Mouse (Mus musculus) embryonic facial prominence, embryonic 14.5 days (tissue): ENCODE data around the gene 4930519P11Rik. TPM values are rescaled to one million over a fixed set of nuclear protein-coding genes. Genes with fewer than 3 reads are reported as not detected.

ENCODE experiments used
- ATAC-seq: fragments of 200-750 bp; cut with Nextera tagmentation; 2 replicates; pipeline ENCODE4 v1.8.0; 2017; ENCODE audit warnings: low read depth, moderate number of reproducible peaks, moderate TSS enrichment
- DNase-seq: peaks from one replicate; pipeline ENCODE4 v3.0.0-alpha.2; 2015; ENCODE audit warnings: low spot score
- H3K27ac ChIP-seq: fragments of 300-500 bp; sonication (generic); replicated peaks from 2 replicates; pipeline ENCODE4 v1.5.1; 2014; ENCODE audit warnings: low read depth, mild to moderate bottlenecking, low read length, moderate library complexity
- H3K27me3 ChIP-seq: fragments of 300-500 bp; sonication (generic); replicated peaks from 2 replicates; pipeline ENCODE4 v1.6.1; 2014; ENCODE audit warnings: low read length; ENCODE audit not compliant: control insufficient read depth, insufficient read depth
- H3K36me3 ChIP-seq: fragments of 300-500 bp; sonication (generic); 2 replicates; pipeline ENCODE4 v1.6.1; 2014; ENCODE audit warnings: low read length, mixed read lengths; ENCODE audit not compliant: control insufficient read depth, insufficient read depth
- H3K4me1 ChIP-seq: fragments of 300-500 bp; sonication (generic); 2 replicates; pipeline ENCODE4 v1.6.1; 2014; ENCODE audit warnings: antibody characterized with exemption, low read length; ENCODE audit not compliant: control insufficient read depth, insufficient read depth
- H3K4me2 ChIP-seq: fragments of 300-500 bp; sonication (generic); 2 replicates; pipeline ENCODE4 v1.6.1; 2014; ENCODE audit warnings: low read depth, mild to moderate bottlenecking, low read length, moderate library complexity, mixed read lengths
- H3K4me3 ChIP-seq: fragments of 300-500 bp; sonication (generic); 2 replicates; pipeline ENCODE4 v1.5.1; 2014; ENCODE audit warnings: low read depth, mild to moderate bottlenecking, low read length
- H3K9ac ChIP-seq: fragments of 300-500 bp; sonication (generic); 2 replicates; pipeline ENCODE4 v1.6.1; 2014; ENCODE audit warnings: low read depth, mild to moderate bottlenecking, low read length, moderate library complexity, mixed read lengths
- H3K9me3 ChIP-seq: fragments of 300-500 bp; sonication (generic); 2 replicates; pipeline ENCODE4 v1.6.1; 2016; ENCODE audit warnings: low read length; ENCODE audit not compliant: control insufficient read depth
- WGBS: fragments of 180-500 bp; shearing (Covaris S2); extraction: QIAGEN DNeasy Blood & Tissue Kit; methylation state at CpG from one replicate; pipeline ENCODE4 v1.1.7; 2014; 5-methylcytosine and 5-hydroxymethylcytosine counted together
- polyA plus RNA-seq: library from polyadenylated mRNA; unstranded; fragments of >200 nt; fragmentation: Nextera tagmentation; extraction: Ambion mirVana; gene quantifications from 2 replicates; pipeline ENCODE4 v1.2.1, GENCODE M21; 2014

The 4930519P11Rik gene
- polyA plus RNA-seq, 1 experiment from 2014 or later: not detected

- Histone ChIP-seq H3K27me3 (no peaks in the 10 kb centered on the region), H3K36me3 (peaks cover 12% of the 10 kb centered on the region; the same call in 1 of the 2 replicates), H3K4me3 (no peak overlapping the region), H3K4me1 (0 out of 2 replicates have a peak, but pooled peaks cover 12% of the 10 kb centered on the region), H3K27ac (no peak overlapping the region; the same call in 1 of the 2 replicates), H3K9me3 (no peaks in the 10 kb centered on the region), H3K9ac (no peak overlapping the region), H3K4me2 (no peak overlapping the region)
- WGBS: 53% methylated on average over 15 of the region's 15 CpGs
- peak; percentile 81 for ATAC-seq
- DNase-seq: peak; percentile 86
These were observed 29.0 kb downstream of the 4930519P11Rik start for GRCm38 (mm10) chr2:154583906-154584872.

GRCm38 (mm10) chr2:154581421-154581820, 31.8 kb downstream of the 4930519P11Rik start:
- Histone ChIP-seq H3K4me2 (no peak overlapping the region), H3K27ac (no peak overlapping the region), H3K27me3 (no peaks in the 10 kb centered on the region), H3K9ac (no peak overlapping the region), H3K9me3 (no peaks in the 10 kb centered on the region), H3K4me1 (0 out of 2 replicates have a peak, but pooled peaks cover 12% of the 10 kb centered on the region), H3K4me3 (no peak overlapping the region), H3K36me3 (peaks cover under 1% of the 10 kb centered on the region; the same call in 1 of the 2 replicates)
- WGBS: 96% methylated on average over 1 of the region's 1 CpGs
- DNase-seq (no peak), ATAC-seq (no peak)

GRCm38 (mm10) chr2:154580586-154580985, 32.7 kb downstream of the 4930519P11Rik start:
- H3K9ac ChIP-seq: no peak overlapping the region
- no peaks in the 10 kb centered on the region for H3K27me3 ChIP-seq
- H3K4me1 ChIP-seq: 0 out of 2 replicates have a peak, but pooled peaks cover 12% of the 10 kb centered on the region
- ATAC-seq: no peak
- 80% methylated on average over 8 of the region's 8 CpGs for WGBS
- DNase-seq: no peak
- no peak overlapping the region for H3K4me2 ChIP-seq
- no peak overlapping the region for H3K4me3 ChIP-seq
- H3K36me3 ChIP-seq: no peaks in the 10 kb centered on the region
- no peaks in the 10 kb centered on the region for H3K9me3 ChIP-seq
- H3K27ac ChIP-seq: no peak overlapping the region

GRCm38 (mm10) chr2:154577744-154578067, 35.5 kb downstream of the 4930519P11Rik start:
- Histone ChIP-seq H3K9ac (no peak overlapping the region), H3K27me3 (no peaks in the 10 kb centered on the region)
- no peak for ATAC-seq

DNA sequence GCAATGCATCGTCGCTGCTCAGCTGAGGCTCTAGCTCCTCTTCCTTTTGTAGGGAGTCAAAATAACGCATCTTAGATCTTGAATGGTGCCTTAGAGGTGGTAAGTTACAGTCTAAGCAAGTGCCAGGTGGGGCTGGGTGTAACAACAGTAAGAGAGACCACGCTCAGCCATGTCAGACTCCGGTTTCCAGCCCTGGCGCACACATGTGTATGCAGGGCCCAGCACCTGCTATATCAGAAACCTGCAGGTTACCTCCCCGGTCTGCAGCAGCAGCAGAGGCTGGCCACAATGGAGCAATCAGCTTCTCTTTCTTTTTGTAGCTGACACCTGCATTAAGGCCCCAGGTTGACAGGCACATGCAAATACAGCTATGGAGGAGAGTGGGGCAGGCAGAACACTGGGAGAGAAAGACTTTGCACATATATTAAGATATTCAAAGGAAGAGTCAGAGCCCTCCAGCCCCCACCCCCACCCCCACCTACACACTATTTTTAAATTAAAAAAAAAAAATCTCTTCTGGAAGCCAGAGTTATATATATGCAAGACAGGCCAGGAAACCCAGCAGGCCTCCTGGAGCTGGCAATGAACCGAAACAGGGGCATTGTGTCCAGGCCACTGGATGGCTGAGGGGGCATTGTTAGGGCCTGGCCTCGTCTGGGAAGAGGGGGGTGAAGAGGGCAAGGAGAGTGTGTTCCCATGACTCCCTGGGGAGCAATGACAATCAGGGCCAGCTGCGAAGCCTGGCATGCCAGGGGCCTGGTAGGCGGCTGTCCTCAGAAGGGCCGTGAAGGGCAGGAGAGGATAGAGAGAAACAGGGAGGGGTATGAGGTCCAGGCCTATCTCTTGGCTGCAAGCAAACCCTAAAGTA, 36.1 kb downstream of the 4930519P11Rik start:
- H3K36me3 ChIP-seq: no peaks in the 10 kb centered on the region
- H3K27me3 ChIP-seq: no peaks in the 10 kb centered on the region
- DNase-seq (peak; percentile 52), ATAC-seq (peak; percentile 33; the same call in 1 of the 2 replicates)
- no peak overlapping the region for H3K9ac ChIP-seq
- no peak overlapping the region for H3K4me2 ChIP-seq
- WGBS: 50% methylated on average over 9 of the region's 12 CpGs
- no peaks in the 10 kb centered on the region for H3K9me3 ChIP-seq
- no peak overlapping the region for H3K27ac ChIP-seq
- no peak overlapping the region for H3K4me3 ChIP-seq
- 0 out of 2 replicates have a peak, but pooled peaks cover 2% of the 10 kb centered on the region for H3K4me1 ChIP-seq

More at GRCm38 (mm10) chr2:154577744-154578067, 35.5 kb downstream of the 4930519P11Rik start:
- Histone ChIP-seq H3K4me3 (no peak overlapping the region), H3K4me2 (no peak overlapping the region), H3K9me3 (no peaks in the 10 kb centered on the region), H3K36me3 (no peaks in the 10 kb centered on the region), H3K27ac (no peak overlapping the region), H3K4me1 (no peaks in the 10 kb centered on the region)
- DNase-seq: no peak
- WGBS: 82% methylated on average over 6 of the region's 6 CpGs

- Histone ChIP-seq H3K4me1 (peaks cover 13% of the 10 kb centered on the region; the same call in 1 of the 2 replicates), H3K27me3 (no peaks in the 10 kb centered on the region), H3K4me3 (no peak overlapping the region), H3K9ac (no peak overlapping the region), H3K27ac (no peak overlapping the region), H3K4me2 (no peak overlapping the region), H3K36me3 (no peaks in the 10 kb centered on the region), H3K9me3 (no peaks in the 10 kb centered on the region)
- ATAC-seq (no peak), DNase-seq (no peak)
- 57% methylated on average over 7 of the region's 7 CpGs for WGBS
These were observed 39.0 kb downstream of the 4930519P11Rik start for GRCm38 (mm10) chr2:154574271-154574670.

GRCm38 (mm10) chr2:154572996-154573395, 40.2 kb downstream of the 4930519P11Rik start:
- no peak for ATAC-seq
- no peaks in the 10 kb centered on the region for H3K27me3 ChIP-seq
- H3K27ac ChIP-seq: no peak overlapping the region
- no peak overlapping the region for H3K4me2 ChIP-seq
- H3K9me3 ChIP-seq: no peaks in the 10 kb centered on the region
- DNase-seq: no peak
- WGBS: 75% methylated on average over 3 of the region's 3 CpGs
- H3K9ac ChIP-seq: no peak overlapping the region
- no peaks in the 10 kb centered on the region for H3K36me3 ChIP-seq
- H3K4me1 ChIP-seq: peaks cover 22% of the 10 kb centered on the region
- H3K4me3 ChIP-seq: no peak overlapping the region

- H3K4me1 ChIP-seq: peaks cover 30% of the 10 kb centered on the region
- DNase-seq: no peak
These were observed 41.3 kb downstream of the 4930519P11Rik start for GRCm38 (mm10) chr2:154571976-154572375.

More at GRCm38 (mm10) chr2:154571976-154572375, 41.3 kb downstream of the 4930519P11Rik start:
- no peaks in the 10 kb centered on the region for H3K9me3 ChIP-seq
- no peak overlapping the region for H3K4me3 ChIP-seq
- H3K4me2 ChIP-seq: no peak overlapping the region
- no peaks in the 10 kb centered on the region for H3K27me3 ChIP-seq
- H3K36me3 ChIP-seq: no peaks in the 10 kb centered on the region
- ATAC-seq: no peak
- H3K9ac ChIP-seq: no peak overlapping the region
- H3K27ac ChIP-seq: 0 out of 2 replicates have a peak overlapping the region, but pooled peaks have one; percentile 29
- 56% methylated on average over 8 of the region's 8 CpGs for WGBS
